In genomic region chr17:14824938-14825337, GRCm38 (mm10) we compare ENCODE assay signal across 10 mouse cellular contexts.
DNase-seq lines count a peak whose midpoint lies in the region; ATAC-seq and TF ChIP-seq lines count a peak whose summit lies in the region.
"Had no signal": no experiment of that assay in that cellular context is flagged by ENCODE, and none has a peak within 500 bp of the region (broad histone marks: within the 10 kb centered on the region; RNA-seq: fewer than 3 reads in every experiment).

No protein-coding gene starts in this region.

- no peak overlapping the region for H3K9ac ChIP-seq in hindbrain, postnatal 0 days (replicated peaks; ENCODE audit: low read length)
- no peak overlapping the region for H3K9ac ChIP-seq in hindbrain, embryonic 12.5 days
- H3K9ac ChIP-seq in stomach, embryonic 15.5 days: no peak overlapping the region
- no peak overlapping the region for H3K9ac ChIP-seq in stomach, postnatal 0 days (ENCODE audit: low read length)
- H3K9ac ChIP-seq: liver, embryonic 13.5 days; midbrain, embryonic 12.5 days had no signal

- no peak for TF ChIP-seq POLR2A in thymus, adult 2 months (IDR thresholded peaks at IDR 0.05; ENCODE audit: control insufficient read depth, extremely low read depth, insufficient read depth, low read length, poor library complexity)

- H3K4me3 ChIP-seq in hindbrain, postnatal 0 days (ENCODE audit: low read length): no peak overlapping the region
- no peak overlapping the region for H3K4me3 ChIP-seq in hindbrain, embryonic 12.5 days
- no peak overlapping the region for H3K4me3 ChIP-seq in stomach, embryonic 15.5 days (replicated peaks)
- H3K4me3 ChIP-seq in stomach, postnatal 0 days (ENCODE audit: low read depth, low read length): no peak overlapping the region
- no peak overlapping the region for H3K4me3 ChIP-seq in thymus, adult 2 months (ENCODE audit: control insufficient read depth, insufficient read depth, low read length)
- H3K4me3 ChIP-seq: liver, embryonic 13.5 days; midbrain, embryonic 12.5 days had no signal

- ATAC-seq in hindbrain, postnatal 0 days: peak; percentile 75; the same call in 1 of the 2 replicates
- ATAC-seq in hindbrain, embryonic 12.5 days (ENCODE audit: low FRiP score): no peak
- ATAC-seq in stomach, embryonic 15.5 days (ENCODE audit: insufficient read depth, low FRiP score, low read depth): peak; percentile 65; the same call in 1 of the 2 replicates
- no peak for ATAC-seq in stomach, postnatal 0 days (ENCODE audit: low FRiP score, low TSS enrichment)
- ATAC-seq: inflammation-experienced regulatory T-cells, adult 6 months had no signal

- no peak for TF ChIP-seq CTCF in hindbrain, postnatal 0 days (IDR thresholded peaks at IDR 0.05; ENCODE audit: low read depth)
- no peak for TF ChIP-seq CTCF in stomach, postnatal 0 days (IDR thresholded peaks at IDR 0.05; ENCODE audit: low read depth)
- no peak for TF ChIP-seq CTCF in thymus, adult 2 months (IDR thresholded peaks at IDR 0.05; ENCODE audit: borderline replicate concordance, control insufficient read depth, extremely low read depth, insufficient read depth, low read length, poor library complexity)

- H3K36me3 ChIP-seq in hindbrain, postnatal 0 days (ENCODE audit: insufficient read depth, low read length): no peaks in the 10 kb centered on the region
- H3K36me3 ChIP-seq in hindbrain, embryonic 12.5 days: no peaks in the 10 kb centered on the region
- H3K36me3 ChIP-seq in stomach, embryonic 15.5 days: no peaks in the 10 kb centered on the region
- H3K36me3 ChIP-seq in stomach, postnatal 0 days (ENCODE audit: control insufficient read depth, insufficient read depth, low read length): no peaks in the 10 kb centered on the region
- no peaks in the 10 kb centered on the region for H3K36me3 ChIP-seq in thymus, adult 2 months (ENCODE audit: control insufficient read depth, insufficient read depth, low read length)
- H3K36me3 ChIP-seq: liver, embryonic 13.5 days; midbrain, embryonic 12.5 days had no signal

- no peaks in the 10 kb centered on the region for H3K4me1 ChIP-seq in hindbrain, postnatal 0 days (ENCODE audit: insufficient read depth, low read length)
- no peaks in the 10 kb centered on the region; the same call in 1 of the 2 replicates for H3K4me1 ChIP-seq in hindbrain, embryonic 12.5 days
- no peaks in the 10 kb centered on the region for H3K4me1 ChIP-seq in stomach, embryonic 15.5 days
- no peaks in the 10 kb centered on the region for H3K4me1 ChIP-seq in stomach, postnatal 0 days (replicated peaks; ENCODE audit: control insufficient read depth, insufficient read depth)
- H3K4me1 ChIP-seq in thymus, adult 2 months (replicated peaks; ENCODE audit: control insufficient read depth, insufficient read depth, low read length): 0 out of 2 replicates have a peak, but pooled peaks cover 2% of the 10 kb centered on the region
- H3K4me1 ChIP-seq: liver, embryonic 13.5 days; midbrain, embryonic 12.5 days had no signal

- peak; percentile 47 for DNase-seq in hindbrain, postnatal 0 days (ENCODE audit: low spot score)
- DNase-seq in stomach, postnatal 0 days (ENCODE audit: low spot score): no peak
- peak; percentile 17 to 18 for DNase-seq in cerebellum, postnatal 14 days
- DNase-seq in embryo, embryonic 9.5 days (ENCODE audit: extremely low spot score): no peak
- no peak for DNase-seq in thymus, adult 2 months
- DNase-seq: liver, embryonic 13.5 days had no signal

- no peak overlapping the region for H3K4me2 ChIP-seq in hindbrain, postnatal 0 days (ENCODE audit: low read depth, low read length)
- H3K4me2 ChIP-seq in hindbrain, embryonic 12.5 days (replicated peaks): no peak overlapping the region
- no peak overlapping the region for H3K4me2 ChIP-seq in stomach, embryonic 15.5 days
- H3K4me2 ChIP-seq in stomach, postnatal 0 days (replicated peaks; ENCODE audit: low read depth): no peak overlapping the region
- H3K4me2 ChIP-seq: liver, embryonic 13.5 days; midbrain, embryonic 12.5 days had no signal

- H3K27ac ChIP-seq in hindbrain, postnatal 0 days: no peak overlapping the region
- H3K27ac ChIP-seq in hindbrain, embryonic 12.5 days: no peak overlapping the region
- no peak overlapping the region for H3K27ac ChIP-seq in stomach, embryonic 15.5 days
- no peak overlapping the region for H3K27ac ChIP-seq in stomach, postnatal 0 days (replicated peaks)
- H3K27ac ChIP-seq in thymus, adult 2 months (ENCODE audit: control insufficient read depth, insufficient read depth, low read length): no peak overlapping the region
- H3K27ac ChIP-seq: liver, embryonic 13.5 days; midbrain, embryonic 12.5 days had no signal

- H3K27me3 ChIP-seq in hindbrain, postnatal 0 days (ENCODE audit: insufficient read depth, low read length): no peaks in the 10 kb centered on the region
- H3K27me3 ChIP-seq in hindbrain, embryonic 12.5 days: no peaks in the 10 kb centered on the region
- H3K27me3 ChIP-seq in stomach, embryonic 15.5 days (replicated peaks): no peaks in the 10 kb centered on the region
- H3K27me3 ChIP-seq in stomach, postnatal 0 days (ENCODE audit: control insufficient read depth, insufficient read depth, low read length): no peaks in the 10 kb centered on the region
- H3K27me3 ChIP-seq in thymus, adult 2 months (ENCODE audit: control insufficient read depth, insufficient read depth, low read length): no peaks in the 10 kb centered on the region
- H3K27me3 ChIP-seq: liver, embryonic 13.5 days; midbrain, embryonic 12.5 days had no signal

- no peaks in the 10 kb centered on the region for H3K9me3 ChIP-seq in hindbrain, postnatal 0 days (ENCODE audit: low read length)
- no peaks in the 10 kb centered on the region for H3K9me3 ChIP-seq in hindbrain, embryonic 12.5 days (replicated peaks)
- H3K9me3 ChIP-seq in stomach, embryonic 15.5 days: no peaks in the 10 kb centered on the region
- H3K9me3 ChIP-seq in stomach, postnatal 0 days (ENCODE audit: control insufficient read depth, low read length): no peaks in the 10 kb centered on the region
- H3K9me3 ChIP-seq: liver, embryonic 13.5 days; midbrain, embryonic 12.5 days had no signal

- no peak for TF ChIP-seq EP300 in stomach, postnatal 0 days (optimal IDR thresholded peaks at IDR 0.05)

- WGBS in hindbrain, postnatal 0 days: 31% methylated on average over 5 of the region's 5 CpGs
- WGBS in hindbrain, embryonic 12.5 days: 64% methylated on average over 5 of the region's 5 CpGs
- 68% methylated on average over 5 of the region's 5 CpGs for WGBS in stomach, embryonic 15.5 days
- 62% methylated on average over 5 of the region's 5 CpGs for WGBS in stomach, postnatal 0 days
- 80% methylated on average over 5 of the region's 5 CpGs for WGBS in thymus, adult 2 months

Comparison
In these comparisons a context has a peak if more than half of its experiments do, and no peak if none do; other contexts are left out.
1. ATAC-seq: peak in hindbrain, postnatal 0 days (single experiment) and stomach, embryonic 15.5 days (single experiment); none in hindbrain, embryonic 12.5 days (single experiment) and stomach, postnatal 0 days (single experiment).
2. DNase-seq: peak in hindbrain, postnatal 0 days (single experiment) and cerebellum, postnatal 14 days (2 of 2); none in stomach, postnatal 0 days (single experiment), embryo, embryonic 9.5 days (single experiment) and thymus, adult 2 months (single experiment).